Mouse (Mus musculus) liver, embryonic 14.5 days (tissue): ENCODE measurements around the gene Plvap.

ENCODE experiments used
- CTCF ChIP-seq: IDR thresholded peaks from 2 replicates; pipeline ENCODE4 v1.5.1; 2016; ENCODE audit warnings: antibody characterized with exemption, low read depth, control low read depth
- EP300 ChIP-seq: IDR thresholded peaks from 2 replicates; pipeline ENCODE4 v1.6.1; 2016; ENCODE audit warnings: antibody characterized with exemption, low read depth

- TF ChIP-seq CTCF = peak; percentile 46
- no peak for TF ChIP-seq EP300
Observed at GRCm38 (mm10) chr8:71472601-71473386, 38.8 kb downstream of the Plvap start.
